Mouse (Mus musculus): Measurements from ENCODE around the gene Alg11. TPM values are rescaled to one million over a fixed set of nuclear protein-coding genes. Genes with fewer than 3 reads are reported as not detected.

The Alg11 gene
- polyA plus RNA-seq, 1 experiment from 2014 or later = 9.2 TPM

DNA sequence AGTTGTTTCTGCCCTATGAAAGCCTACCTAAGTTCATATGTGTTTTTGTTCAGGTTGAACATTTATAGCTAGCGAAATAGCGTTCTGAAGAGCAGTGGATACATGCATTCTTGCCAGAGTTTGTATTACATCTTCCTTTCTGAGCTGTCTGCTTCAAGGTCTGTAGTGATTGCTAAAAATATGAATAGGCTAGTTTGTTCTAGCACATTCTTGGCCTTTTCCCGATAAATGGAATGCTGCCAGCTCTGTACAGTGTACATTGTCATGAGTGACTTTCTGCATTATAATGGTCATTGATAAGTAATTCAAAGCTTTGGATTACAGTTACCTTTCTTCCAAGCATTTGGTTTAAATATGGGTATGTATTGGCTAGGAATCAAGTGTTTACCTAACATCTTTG lies 605 bp downstream of the Alg11 start:
- Histone ChIP-seq H3K27ac (replicated peaks) (no peak overlapping the region), H3K9ac (peak overlapping the region; percentile 55), H3K4me1 (replicated peaks) (peaks cover 47% of the 10 kb centered on the region), H3K4me3 (replicated peaks) (peak overlapping the region; percentile 78), H3K36me3 (replicated peaks) (peaks cover 35% of the 10 kb centered on the region), H3K4me2 (peak overlapping the region; percentile 90), H3K27me3 (no peaks in the 10 kb centered on the region), H3K9me3 (replicated peaks) (no peaks in the 10 kb centered on the region)
- no peak for ATAC-seq (ENCODE audit: insufficient read depth)
- 5% methylated on average over 3 of the region's 3 CpGs for WGBS (ENCODE audit: insufficient replicate concordance)

DNA sequence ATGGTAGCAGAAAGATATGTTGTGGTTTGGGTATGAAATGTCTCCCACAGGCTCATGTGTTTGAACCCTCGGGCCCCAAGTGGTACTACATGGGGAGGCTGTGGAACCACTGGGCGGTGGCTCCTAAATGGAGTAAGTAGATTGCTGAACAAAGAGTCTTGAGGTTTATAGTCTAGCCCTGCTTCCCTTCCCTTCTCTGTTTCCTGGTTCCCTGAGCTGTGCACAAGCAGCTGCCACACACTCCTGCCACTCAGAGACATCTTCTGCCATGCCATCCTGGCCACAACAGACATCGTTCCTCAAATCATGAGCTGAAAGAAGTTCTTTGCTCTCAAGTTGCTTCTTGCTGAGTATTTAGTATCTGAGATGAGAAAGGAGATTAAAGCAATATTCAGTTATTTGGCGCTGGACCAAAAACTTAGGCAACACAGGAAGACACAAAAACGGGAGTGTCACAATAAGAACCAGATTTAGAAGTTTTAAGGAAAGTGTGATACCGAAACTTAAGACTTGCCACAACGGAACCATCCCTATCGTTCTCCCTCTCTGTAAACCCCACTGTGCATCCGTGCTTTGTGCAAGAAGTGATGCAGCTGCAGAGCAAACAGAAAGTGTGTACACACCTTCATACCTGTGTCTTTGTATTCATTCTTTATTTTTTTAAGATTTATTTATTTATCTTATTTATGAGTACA lies 18.9 kb downstream of the Alg11 start:
- Histone ChIP-seq H3K9ac (no peak overlapping the region), H3K27ac (replicated peaks) (no peak overlapping the region), H3K36me3 (replicated peaks) (no peaks in the 10 kb centered on the region), H3K4me2 (no peak overlapping the region), H3K27me3 (no peaks in the 10 kb centered on the region), H3K4me1 (replicated peaks) (0 out of 2 replicates have a peak, but pooled peaks cover 3% of the 10 kb centered on the region), H3K9me3 (replicated peaks) (no peaks in the 10 kb centered on the region), H3K4me3 (replicated peaks) (no peak overlapping the region)
- no peak for ATAC-seq (ENCODE audit: insufficient read depth)
- WGBS (ENCODE audit: insufficient replicate concordance) = 62% methylated on average over 9 of the region's 9 CpGs

DNA sequence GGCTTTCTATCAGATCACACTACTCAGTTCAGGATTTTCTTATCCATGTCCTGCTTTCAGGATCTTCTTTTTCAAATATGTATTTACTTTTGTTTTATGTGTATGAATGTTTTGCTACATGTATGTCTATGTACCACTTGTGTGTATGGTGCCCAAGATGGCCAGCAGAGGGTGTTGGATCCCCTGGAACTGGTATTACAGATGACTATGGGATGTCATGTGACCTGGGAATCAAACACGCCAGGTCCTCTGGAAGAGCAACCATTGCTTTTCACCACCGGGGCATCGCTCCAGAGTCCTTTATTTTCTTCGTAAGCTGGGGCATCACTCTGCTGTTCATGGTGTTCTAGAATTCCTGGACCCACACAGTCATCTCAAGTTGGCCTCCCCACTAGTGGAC lies 28.7 kb downstream of the Alg11 start:
- H3K27ac ChIP-seq (replicated peaks) = no peak overlapping the region
- H3K36me3 ChIP-seq (replicated peaks) = no peaks in the 10 kb centered on the region
- H3K9ac ChIP-seq = no peak overlapping the region
- no peaks in the 10 kb centered on the region for H3K9me3 ChIP-seq (replicated peaks)
- H3K27me3 ChIP-seq = no peaks in the 10 kb centered on the region
- WGBS (ENCODE audit: insufficient replicate concordance) = 82% methylated on average over 4 of the region's 4 CpGs
- no peak overlapping the region for H3K4me3 ChIP-seq (replicated peaks)
- ATAC-seq (ENCODE audit: insufficient read depth) = no peak
- H3K4me1 ChIP-seq (replicated peaks) = no peaks in the 10 kb centered on the region
- no peak overlapping the region for H3K4me2 ChIP-seq

DNA sequence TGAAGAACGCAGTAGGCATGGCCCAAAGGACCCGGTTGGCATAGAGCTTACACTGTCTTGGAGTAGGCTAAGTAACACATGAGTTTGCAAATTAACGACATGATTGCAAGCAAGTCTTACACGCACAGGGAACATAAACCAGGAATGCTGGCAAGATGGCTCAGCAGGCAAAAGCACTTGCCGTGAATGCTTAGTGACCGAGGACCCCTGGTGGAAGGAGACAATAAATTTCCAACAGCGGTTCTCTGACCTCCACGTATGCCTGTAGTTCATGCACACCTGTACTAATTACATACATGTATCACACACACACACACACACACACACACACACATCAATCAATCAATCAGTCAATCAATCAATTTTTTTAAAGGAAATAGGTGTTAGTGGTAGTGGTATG lies 31.0 kb downstream of the Alg11 start:
- Histone ChIP-seq H3K4me1 (replicated peaks) (no peaks in the 10 kb centered on the region), H3K4me2 (no peak overlapping the region), H3K36me3 (replicated peaks) (no peaks in the 10 kb centered on the region), H3K9me3 (replicated peaks) (no peaks in the 10 kb centered on the region), H3K27me3 (no peaks in the 10 kb centered on the region), H3K4me3 (replicated peaks) (no peak overlapping the region), H3K9ac (no peak overlapping the region), H3K27ac (replicated peaks) (no peak overlapping the region)
- 49% methylated on average over 8 of the region's 8 CpGs for WGBS (ENCODE audit: insufficient replicate concordance)
- no peak for ATAC-seq (ENCODE audit: insufficient read depth)

DNA sequence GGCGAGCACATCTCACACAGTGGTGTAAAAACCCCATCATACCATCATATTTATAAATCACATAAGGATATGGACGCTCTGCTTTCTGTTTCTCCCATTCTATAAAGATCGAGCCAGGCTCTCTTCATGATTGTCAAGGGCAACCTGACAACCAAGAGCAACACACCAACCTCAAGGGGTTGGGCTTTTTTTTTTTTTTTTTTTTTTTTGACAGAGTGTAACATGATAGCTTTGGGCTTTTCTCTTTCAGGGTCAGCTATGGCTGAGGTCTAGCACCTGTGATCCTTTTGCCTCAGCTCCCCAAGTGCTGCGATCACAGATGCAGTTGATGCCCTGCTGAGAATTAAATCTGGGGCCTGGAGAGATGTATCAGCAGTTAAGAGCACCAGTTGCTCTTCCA lies 46.5 kb downstream of the Alg11 start:
- H3K27ac ChIP-seq (replicated peaks) = no peak overlapping the region
- H3K4me2 ChIP-seq = no peak overlapping the region
- H3K9me3 ChIP-seq (replicated peaks) = no peaks in the 10 kb centered on the region
- ATAC-seq (ENCODE audit: insufficient read depth) = no peak
- H3K27me3 ChIP-seq = no peaks in the 10 kb centered on the region
- no peaks in the 10 kb centered on the region for H3K36me3 ChIP-seq (replicated peaks)
- 61% methylated on average over 4 of the region's 4 CpGs for WGBS (ENCODE audit: insufficient replicate concordance)
- H3K4me3 ChIP-seq (replicated peaks) = no peak overlapping the region
- no peaks in the 10 kb centered on the region for H3K4me1 ChIP-seq (replicated peaks)
- no peak overlapping the region for H3K9ac ChIP-seq

Other genes with a start within 250 kb of the Alg11 start
- not detected in 2 replicates for gene Defb50, start 237.2 kb upstream of the Alg11 start, polyA plus RNA-seq (2015; fragmentation: Nextera tagmentation; extraction: Ambion mirVana)
- not detected in 2 replicates for gene Defb2, start 220.8 kb upstream of the Alg11 start, polyA plus RNA-seq (2015; fragmentation: Nextera tagmentation; extraction: Ambion mirVana)
- gene Defb10, start 201.8 kb upstream of the Alg11 start, polyA plus RNA-seq (2015; fragmentation: Nextera tagmentation; extraction: Ambion mirVana) = not detected in 2 replicates
- not detected in 2 replicates for gene Defb9, start 175.3 kb upstream of the Alg11 start, polyA plus RNA-seq (2015; fragmentation: Nextera tagmentation; extraction: Ambion mirVana)
- not detected in 2 replicates for gene Defb11, start 154.3 kb upstream of the Alg11 start, polyA plus RNA-seq (2015; fragmentation: Nextera tagmentation; extraction: Ambion mirVana)
- gene Defb15, start 128.0 kb upstream of the Alg11 start, polyA plus RNA-seq (2015; fragmentation: Nextera tagmentation; extraction: Ambion mirVana) = not detected in 2 replicates
- not detected in 2 replicates for gene Defb35, start 122.4 kb upstream of the Alg11 start, polyA plus RNA-seq (2015; fragmentation: Nextera tagmentation; extraction: Ambion mirVana)
- not detected in 2 replicates for gene Defb13, start 114.0 kb upstream of the Alg11 start, polyA plus RNA-seq (2015; fragmentation: Nextera tagmentation; extraction: Ambion mirVana)
- not detected in 2 replicates for gene Fam90a1a, start 102.0 kb upstream of the Alg11 start, polyA plus RNA-seq (2015; fragmentation: Nextera tagmentation; extraction: Ambion mirVana)
- gene Ccdc70, start 90.9 kb upstream of the Alg11 start, polyA plus RNA-seq (2015; fragmentation: Nextera tagmentation; extraction: Ambion mirVana) = not detected in 2 replicates
- gene Atp7b, start 416 bp upstream of the Alg11 start, polyA plus RNA-seq (2015; fragmentation: Nextera tagmentation; extraction: Ambion mirVana) = 11.6 and 12.3 TPM in 2 replicates
- gene Nek5, start 64.3 kb downstream of the Alg11 start, polyA plus RNA-seq (2015; fragmentation: Nextera tagmentation; extraction: Ambion mirVana) = 0.08 TPM in 2 replicates
- gene Nek3, start 105.7 kb downstream of the Alg11 start, polyA plus RNA-seq (2015; fragmentation: Nextera tagmentation; extraction: Ambion mirVana) = 1.4 and 1.5 TPM in 2 replicates
- gene Ckap2, start 125.1 kb downstream of the Alg11 start, polyA plus RNA-seq (2015; fragmentation: Nextera tagmentation; extraction: Ambion mirVana) = 20.1 and 21.5 TPM in 2 replicates
- gene Vps36, start 132.1 kb downstream of the Alg11 start, polyA plus RNA-seq (2015; fragmentation: Nextera tagmentation; extraction: Ambion mirVana) = 7.0 and 7.6 TPM in 2 replicates
- 1.7 and 1.9 TPM in 2 replicates for gene Thsd1, start 166.6 kb downstream of the Alg11 start, polyA plus RNA-seq (2015; fragmentation: Nextera tagmentation; extraction: Ambion mirVana)
- not detected in 2 replicates for gene Tpte, start 222.7 kb downstream of the Alg11 start, polyA plus RNA-seq (2015; fragmentation: Nextera tagmentation; extraction: Ambion mirVana)

Data from liver, embryonic 15.5 days (tissue).